8 mouse cellular contexts compared by ENCODE assay signal in genomic region chr8:70593961-70594609, GRCm38 (mm10). TPM values are rescaled to one million over a fixed set of nuclear protein-coding genes. Genes with fewer than 3 reads are reported as not detected.
DNase-seq lines count a peak whose midpoint lies in the region; ATAC-seq and TF ChIP-seq lines count a peak whose summit lies in the region.

Isyna1 (plus strand) TSS chr8:70594373.

- H3K9ac ChIP-seq in forebrain, postnatal 0 days: peak within 1 kb of the TSS; percentile 68
- H3K9ac ChIP-seq in lung, embryonic 16.5 days (ENCODE audit: low read length): peak within 1 kb of the TSS; percentile 66

- H3K27ac ChIP-seq in cerebellum, adult 2 months (ENCODE audit: insufficient read depth, low read length): no peak within 1 kb of the TSS; the same call in 1 of the 2 replicates
- peak within 1 kb of the TSS; percentile 73 for H3K27ac ChIP-seq in forebrain, postnatal 0 days (ENCODE audit: low read depth, low read length)
- peak within 1 kb of the TSS; percentile 86 for H3K27ac ChIP-seq in layer of hippocampus, adult 2 months
- H3K27ac ChIP-seq in lung, embryonic 16.5 days (ENCODE audit: low read length): peak within 1 kb of the TSS; percentile 75

- ATAC-seq in forebrain, postnatal 0 days: peak; percentile 83
- ATAC-seq in lung, embryonic 16.5 days (ENCODE audit: low read depth): peak; percentile 90

- WGBS in cerebellum, adult 2 months: 3% methylated on average over 40 of the region's 40 CpGs
- under 1% methylated on average over 40 of the region's 40 CpGs for WGBS in forebrain, postnatal 0 days
- WGBS in lung, embryonic 16.5 days: under 1% methylated on average over 38 of the region's 40 CpGs

- H3K4me3 ChIP-seq in cerebellum, adult 2 months (replicated peaks; ENCODE audit: insufficient read depth, low read depth, low read length): peak within 1 kb of the TSS; percentile 59
- peak within 1 kb of the TSS; percentile 57 for H3K4me3 ChIP-seq in forebrain, postnatal 0 days (ENCODE audit: low read depth, low read length)
- H3K4me3 ChIP-seq in layer of hippocampus, adult 2 months: peak within 1 kb of the TSS; percentile 74
- H3K4me3 ChIP-seq in lung, embryonic 16.5 days (ENCODE audit: low read length): peak within 1 kb of the TSS; percentile 67

- H3K9me3 ChIP-seq in forebrain, postnatal 0 days (ENCODE audit: low read length): no peaks in the 10 kb centered on the region
- no peaks in the 10 kb centered on the region for H3K9me3 ChIP-seq in lung, embryonic 16.5 days (ENCODE audit: control insufficient read depth, low read length)

- no peaks in the 10 kb centered on the region for H3K27me3 ChIP-seq in cerebellum, adult 2 months (ENCODE audit: control insufficient read depth, insufficient read depth, low read length)
- H3K27me3 ChIP-seq in forebrain, postnatal 0 days (ENCODE audit: insufficient read depth, low read length): no peaks in the 10 kb centered on the region
- no peaks in the 10 kb centered on the region for H3K27me3 ChIP-seq in lung, embryonic 16.5 days (ENCODE audit: control insufficient read depth, insufficient read depth, low read depth, low read length)

- H3K36me3 ChIP-seq in forebrain, postnatal 0 days (ENCODE audit: insufficient read depth): peaks cover 15% of the 10 kb centered on the region
- peaks cover 20% of the 10 kb centered on the region for H3K36me3 ChIP-seq in lung, embryonic 16.5 days (ENCODE audit: control insufficient read depth, insufficient read depth, low read length)

- peak; percentile 81 for DNase-seq in Muller cell, postnatal 12 days (ENCODE audit: inconsistent ontology term)
- DNase-seq in cerebellum, adult 2 months: peak; percentile 65 to 73
- DNase-seq in forebrain, postnatal 0 days: peak; percentile 85
- peak; percentile 86 for DNase-seq in heart, postnatal 4 days
- peak in 1 of 2 experiments; percentile 50 for DNase-seq in layer of hippocampus, adult 2 months (ENCODE audit: low spot score in 2 of 2)
- DNase-seq in ovary, adult 18-20 months (ENCODE audit: low spot score): peak; percentile 97
- peak; percentile 82 to 87 for DNase-seq in thymus, postnatal 10 days (ENCODE audit: low spot score in 2 of 2)

- H3K4me2 ChIP-seq in forebrain, postnatal 0 days (ENCODE audit: low read depth): peak within 1 kb of the TSS; percentile 97
- H3K4me2 ChIP-seq in lung, embryonic 16.5 days (ENCODE audit: low read depth, low read length): peak within 1 kb of the TSS; percentile 99

- TF ChIP-seq CTCF in cerebellum, adult 2 months (IDR thresholded peaks at IDR 0.05; ENCODE audit: borderline replicate concordance, insufficient read depth, low read depth, low read length): no peak
- TF ChIP-seq CTCF in forebrain, postnatal 0 days (IDR thresholded peaks at IDR 0.05; ENCODE audit: low read depth): no peak
- no peak; the same call in 1 of the 2 replicates for TF ChIP-seq CTCF in layer of hippocampus, adult 2 months (conservative IDR thresholded peaks at IDR 0.05)

- peak; percentile 26; the same call in 1 of the 2 replicates for TF ChIP-seq POLR2A in cerebellum, adult 2 months (IDR thresholded peaks at IDR 0.05; ENCODE audit: borderline replicate concordance, insufficient read depth, low read length)

- peaks cover 14% of the 10 kb centered on the region; the same call in 1 of the 2 replicates for H3K4me1 ChIP-seq in cerebellum, adult 2 months (ENCODE audit: control insufficient read depth, insufficient read depth, low read length)
- H3K4me1 ChIP-seq in forebrain, postnatal 0 days (ENCODE audit: insufficient read depth): peaks cover 19% of the 10 kb centered on the region
- H3K4me1 ChIP-seq in lung, embryonic 16.5 days (replicated peaks; ENCODE audit: control insufficient read depth, insufficient read depth, low read length): peaks cover 35% of the 10 kb centered on the region

RNA-seq across cellular contexts. Expression of gene Isyna1, which starts in this region (rescaled TPM):
- 55.3 and 61.4 TPM in 2 replicates for polyA plus RNA-seq in cerebellum, adult 2 months (2012; rRNA removed)
- total RNA-seq in forebrain, postnatal 0 days (2014; rRNA removed): 127 and 136 TPM in 2 replicates
- 93.3 and 106 TPM in 2 replicates for polyA plus RNA-seq in forebrain, postnatal 0 days (2015; fragmentation: Nextera tagmentation; extraction: Ambion mirVana)
- total RNA-seq in heart, postnatal 4 days (2021): 10 to 100 TPM; 38.9 to 41.6 TPM
- total RNA-seq in layer of hippocampus, adult 2 months (2021): 10 to 100 TPM; 41.4 to 46.4 TPM
- polyA plus RNA-seq in lung, embryonic 16.5 days (2015; fragmentation: Nextera tagmentation; extraction: Ambion mirVana): 118 and 121 TPM in 2 replicates
